Mouse (Mus musculus) embryonic facial prominence, embryonic 12.5 days (tissue): ENCODE results near the gene Sec14l1. TPM values are rescaled to one million over a fixed set of nuclear protein-coding genes. Genes with fewer than 3 reads are reported as not detected.

Experiments
- ATAC-seq: fragments of 200-750 bp; cut with Nextera tagmentation; 2 replicates; pipeline ENCODE4 v1.8.0; 2017; ENCODE audit not compliant: insufficient number of reproducible peaks, insufficient read depth, low FRiP score, low TSS enrichment
- H3K27ac ChIP-seq: fragments of 300-500 bp; sonication (generic); 2 replicates; pipeline ENCODE4 v1.5.1; 2016; ENCODE audit warnings: mild to moderate bottlenecking
- H3K27me3 ChIP-seq: fragments of 300-500 bp; sonication (generic); 2 replicates; pipeline ENCODE4 v1.6.1; 2016; ENCODE audit warnings: mild to moderate bottlenecking, moderate library complexity
- H3K36me3 ChIP-seq: fragments of 300-500 bp; sonication (generic); 2 replicates; pipeline ENCODE4 v1.6.1; 2016; ENCODE audit warnings: mild to moderate bottlenecking
- H3K4me1 ChIP-seq: fragments of 300-500 bp; sonication (generic); 2 replicates; pipeline ENCODE4 v1.6.1; 2016
- H3K4me2 ChIP-seq: fragments of 300-500 bp; sonication (generic); replicated peaks from 2 replicates; pipeline ENCODE4 v1.6.1; 2016; ENCODE audit warnings: mild to moderate bottlenecking, moderate library complexity
- H3K4me3 ChIP-seq: fragments of 300-500 bp; sonication (generic); 2 replicates; pipeline ENCODE4 v1.5.1; 2016; ENCODE audit warnings: mild to moderate bottlenecking
- H3K9ac ChIP-seq: fragments of 300-500 bp; sonication (generic); 2 replicates; pipeline ENCODE4 v1.6.1; 2016; ENCODE audit warnings: mild to moderate bottlenecking, moderate library complexity
- H3K9me3 ChIP-seq: fragments of 300-500 bp; sonication (generic); 2 replicates; pipeline ENCODE4 v1.6.1; 2016; ENCODE audit warnings: mild to moderate bottlenecking, moderate library complexity
- WGBS: fragments of 180-500 bp; shearing (Covaris S2); methylation state at CpG from one replicate; pipeline ENCODE4 v1.1.7; 2016; 5-methylcytosine and 5-hydroxymethylcytosine counted together
- polyA plus RNA-seq: library from polyadenylated mRNA; unstranded; fragments of >200 nt; fragmentation: Nextera tagmentation; extraction: Ambion mirVana; gene quantifications from 2 replicates; pipeline ENCODE4 v1.2.1, GENCODE M21; 2016

Sec14l1 gene
- polyA plus RNA-seq, 1 experiment from 2014 or later, result 55.6 TPM

- peak overlapping the region; percentile 38; the same call in 1 of the 2 replicates for H3K9ac ChIP-seq
- ATAC-seq, result no peak
- no peak overlapping the region for H3K4me3 ChIP-seq
- peaks cover 87% of the 10 kb centered on the region for H3K4me1 ChIP-seq
- peaks cover 3% of the 10 kb centered on the region for H3K36me3 ChIP-seq
- WGBS, result 36% methylated on average over 20 of the region's 20 CpGs
- peak overlapping the region; percentile 21 for H3K4me2 ChIP-seq
- H3K27me3 ChIP-seq, result no peaks in the 10 kb centered on the region
- H3K9me3 ChIP-seq, result no peaks in the 10 kb centered on the region
- peak overlapping the region; percentile 54 for H3K27ac ChIP-seq
Observed at GRCm38 (mm10) chr11:117120285-117121163, 5.6 kb downstream of the Sec14l1 start.

GRCm38 (mm10) chr11:117121164-117121535 is 6.2 kb downstream of the Sec14l1 start:
- Histone ChIP-seq H3K27ac (peak overlapping the region; percentile 54), H3K27me3 (no peaks in the 10 kb centered on the region), H3K4me1 (peaks cover 87% of the 10 kb centered on the region), H3K36me3 (peaks cover 4% of the 10 kb centered on the region), H3K4me2 (peak overlapping the region; percentile 21), H3K9me3 (no peaks in the 10 kb centered on the region), H3K4me3 (no peak overlapping the region), H3K9ac (peak overlapping the region; percentile 38; the same call in 1 of the 2 replicates)
- 23% methylated on average over 11 of the region's 11 CpGs for WGBS
- ATAC-seq, result peak; percentile 31; the same call in 1 of the 2 replicates

GRCm38 (mm10) chr11:117121954-117122353 is 7.0 kb downstream of the Sec14l1 start:
- Histone ChIP-seq H3K36me3 (peaks cover 4% of the 10 kb centered on the region), H3K9me3 (no peaks in the 10 kb centered on the region), H3K4me3 (no peak overlapping the region), H3K9ac (no peak overlapping the region), H3K27me3 (no peaks in the 10 kb centered on the region), H3K4me1 (peaks cover 83% of the 10 kb centered on the region), H3K27ac (no peak overlapping the region), H3K4me2 (no peak overlapping the region)
- 89% methylated on average over 6 of the region's 6 CpGs for WGBS
- no peak for ATAC-seq

GRCm38 (mm10) chr11:117123418-117124085 is 8.6 kb downstream of the Sec14l1 start:
- H3K4me2 ChIP-seq, result no peak overlapping the region
- 85% methylated on average over 17 of the region's 17 CpGs for WGBS
- H3K27me3 ChIP-seq, result no peaks in the 10 kb centered on the region
- H3K9me3 ChIP-seq, result no peaks in the 10 kb centered on the region
- no peak for ATAC-seq
- peaks cover 83% of the 10 kb centered on the region for H3K4me1 ChIP-seq
- H3K27ac ChIP-seq, result no peak overlapping the region
- peak overlapping the region; percentile 9; the same call in 1 of the 2 replicates for H3K9ac ChIP-seq
- H3K4me3 ChIP-seq, result no peak overlapping the region
- H3K36me3 ChIP-seq, result peaks cover 4% of the 10 kb centered on the region; the same call in 1 of the 2 replicates

GRCm38 (mm10) chr11:117124539-117124938 is 9.6 kb downstream of the Sec14l1 start:
- Histone ChIP-seq H3K4me3 (no peak overlapping the region), H3K9ac (no peak overlapping the region), H3K4me2 (no peak overlapping the region), H3K9me3 (no peaks in the 10 kb centered on the region), H3K27me3 (no peaks in the 10 kb centered on the region), H3K4me1 (peaks cover 81% of the 10 kb centered on the region), H3K27ac (peak overlapping the region; percentile 57; the same call in 1 of the 2 replicates), H3K36me3 (peaks cover 4% of the 10 kb centered on the region; the same call in 1 of the 2 replicates)
- 53% methylated on average over 10 of the region's 10 CpGs for WGBS
- ATAC-seq, result no peak

GRCm38 (mm10) chr11:117127250-117127837 is 12.4 kb downstream of the Sec14l1 start:
- H3K36me3 ChIP-seq, result peaks cover 4% of the 10 kb centered on the region; the same call in 1 of the 2 replicates
- no peak overlapping the region for H3K9ac ChIP-seq
- peak overlapping the region; percentile 85 for H3K27ac ChIP-seq
- no peaks in the 10 kb centered on the region for H3K27me3 ChIP-seq
- H3K4me1 ChIP-seq, result peaks cover 71% of the 10 kb centered on the region
- ATAC-seq, result peak; percentile 65; the same call in 1 of the 2 replicates
- H3K4me2 ChIP-seq, result no peak overlapping the region
- WGBS, result 48% methylated on average over 13 of the region's 13 CpGs
- no peak overlapping the region for H3K4me3 ChIP-seq
- no peaks in the 10 kb centered on the region for H3K9me3 ChIP-seq

- no peaks in the 10 kb centered on the region for H3K9me3 ChIP-seq
- H3K27ac ChIP-seq, result peak overlapping the region; percentile 85
- 35% methylated on average over 12 of the region's 12 CpGs for WGBS
- no peaks in the 10 kb centered on the region for H3K27me3 ChIP-seq
- peaks cover 66% of the 10 kb centered on the region for H3K4me1 ChIP-seq
- ATAC-seq, result no peak
- H3K36me3 ChIP-seq, result peaks cover 4% of the 10 kb centered on the region; the same call in 1 of the 2 replicates
- H3K9ac ChIP-seq, result peak overlapping the region; percentile 15
- H3K4me3 ChIP-seq, result no peak overlapping the region
- H3K4me2 ChIP-seq, result no peak overlapping the region
Observed at GRCm38 (mm10) chr11:117127931-117128548, 13.1 kb downstream of the Sec14l1 start.

GRCm38 (mm10) chr11:117129473-117129872 is 14.5 kb downstream of the Sec14l1 start:
- no peak for ATAC-seq
- H3K9me3 ChIP-seq, result no peaks in the 10 kb centered on the region
- no peak overlapping the region for H3K4me3 ChIP-seq
- peaks cover 4% of the 10 kb centered on the region; the same call in 1 of the 2 replicates for H3K36me3 ChIP-seq
- H3K9ac ChIP-seq, result 0 out of 2 replicates have a peak overlapping the region, but pooled peaks have one; percentile 7
- peaks cover 54% of the 10 kb centered on the region for H3K4me1 ChIP-seq
- whole genome bisulfite sequencing, result 53% methylated on average over 11 of the region's 11 CpGs
- H3K4me2 ChIP-seq, result no peak overlapping the region
- peak overlapping the region; percentile 82; the same call in 1 of the 2 replicates for H3K27ac ChIP-seq
- no peaks in the 10 kb centered on the region for H3K27me3 ChIP-seq

GRCm38 (mm10) chr11:117130068-117130467 is 15.1 kb downstream of the Sec14l1 start:
- Histone ChIP-seq H3K4me3 (no peak overlapping the region), H3K27me3 (no peaks in the 10 kb centered on the region), H3K9me3 (no peaks in the 10 kb centered on the region), H3K4me1 (peaks cover 57% of the 10 kb centered on the region), H3K27ac (peak overlapping the region; percentile 82), H3K9ac (0 out of 2 replicates have a peak overlapping the region, but pooled peaks have one; percentile 7), H3K4me2 (no peak overlapping the region), H3K36me3 (peaks cover 4% of the 10 kb centered on the region; the same call in 1 of the 2 replicates)
- no peak for ATAC-seq
- 61% methylated on average over 8 of the region's 8 CpGs for WGBS

GRCm38 (mm10) chr11:117130888-117131287 is 15.9 kb downstream of the Sec14l1 start:
- H3K36me3 ChIP-seq, result no peaks in the 10 kb centered on the region; the same call in 1 of the 2 replicates
- peaks cover 60% of the 10 kb centered on the region for H3K4me1 ChIP-seq
- no peak overlapping the region for H3K4me2 ChIP-seq
- no peaks in the 10 kb centered on the region for H3K9me3 ChIP-seq
- H3K27ac ChIP-seq, result peak overlapping the region; percentile 82
- H3K27me3 ChIP-seq, result no peaks in the 10 kb centered on the region
- no peak overlapping the region for H3K9ac ChIP-seq
- H3K4me3 ChIP-seq, result no peak overlapping the region
- whole genome bisulfite sequencing, result 29% methylated on average over 5 of the region's 5 CpGs
- no peak for ATAC-seq

- Histone ChIP-seq H3K4me1 (peaks cover 63% of the 10 kb centered on the region), H3K9ac (no peak overlapping the region), H3K4me2 (no peak overlapping the region), H3K4me3 (no peak overlapping the region), H3K27ac (peak overlapping the region; percentile 82), H3K9me3 (no peaks in the 10 kb centered on the region), H3K36me3 (no peaks in the 10 kb centered on the region; the same call in 1 of the 2 replicates), H3K27me3 (no peaks in the 10 kb centered on the region)
- WGBS, result 95% methylated on average over 10 of the region's 10 CpGs
- ATAC-seq, result no peak
Observed at GRCm38 (mm10) chr11:117131450-117131849, 16.5 kb downstream of the Sec14l1 start.
